Mouse (Mus musculus): ENCODE data around the gene Slc35f1.

The Slc35f1 gene

GRCm38 (mm10) chr10:52690334-52690991 lies at the start of gene Slc35f1:
Gene Slc35f1, plus strand, starts transcription at chr10:52690533.
- in situ Hi-C loops (cut with MseI, MboI), result no loop called here

- in situ Hi-C loops (cut with MseI, MboI), result no loop called here
Measured at GRCm38 (mm10) chr10:52671234-52671633, 19.1 kb upstream of the Slc35f1 start.

- in situ Hi-C loops (cut with MseI, MboI), result no loop called here
Measured at GRCm38 (mm10) chr10:52690992-52691731, 829 bp downstream of the Slc35f1 start.

- in situ Hi-C loops (cut with MseI, MboI), result no loop called here
Measured at GRCm38 (mm10) chr10:52703688-52704087, 13.4 kb downstream of the Slc35f1 start.

- in situ Hi-C loops (cut with MseI, MboI), result no loop called here
Measured at GRCm38 (mm10) chr10:52704101-52705051, 14.0 kb downstream of the Slc35f1 start.

GRCm38 (mm10) chr10:52709482-52709881 lies 19.1 kb downstream of the Slc35f1 start:
- in situ Hi-C loops (cut with MseI, MboI), result no loop called here

GRCm38 (mm10) chr10:52712166-52712565 lies 21.8 kb downstream of the Slc35f1 start:
- in situ Hi-C loops (cut with MseI, MboI), result no loop called here

- in situ Hi-C loops (cut with MseI, MboI), result no loop called here
Measured at GRCm38 (mm10) chr10:52714557-52714956, 24.2 kb downstream of the Slc35f1 start.

GRCm38 (mm10) chr10:52715146-52715545 lies 24.8 kb downstream of the Slc35f1 start:
- in situ Hi-C loops (cut with MseI, MboI), result no loop called here

GRCm38 (mm10) chr10:52718199-52718917 lies 28.0 kb downstream of the Slc35f1 start:
- in situ Hi-C loops (cut with MseI, MboI), result no loop called here

- in situ Hi-C loops (cut with MseI, MboI), result no loop called here
Measured at GRCm38 (mm10) chr10:52726674-52727073, 36.3 kb downstream of the Slc35f1 start.

GRCm38 (mm10) chr10:52742671-52743379 lies 52.5 kb downstream of the Slc35f1 start:
- in situ Hi-C loops (cut with MseI, MboI), result no loop called here

- in situ Hi-C loops (cut with MseI, MboI), result no loop called here
Measured at GRCm38 (mm10) chr10:52743831-52744230, 53.5 kb downstream of the Slc35f1 start.

GRCm38 (mm10) chr10:52748028-52748597 lies 57.8 kb downstream of the Slc35f1 start:
- in situ Hi-C loops (cut with MseI, MboI), result no loop called here

GRCm38 (mm10) chr10:52755949-52756679 lies 65.8 kb downstream of the Slc35f1 start:
- in situ Hi-C loops (cut with MseI, MboI), result no loop called here

GRCm38 (mm10) chr10:52757496-52758260 lies 67.3 kb downstream of the Slc35f1 start:
- in situ Hi-C loops (cut with MseI, MboI), result no loop called here

- in situ Hi-C loops (cut with MseI, MboI), result no loop called here
Measured at GRCm38 (mm10) chr10:52758589-52758988, 68.3 kb downstream of the Slc35f1 start.

GRCm38 (mm10) chr10:52760527-52760926 lies 70.2 kb downstream of the Slc35f1 start:
- in situ Hi-C loops (cut with MseI, MboI), result no loop called here

- in situ Hi-C loops (cut with MseI, MboI), result no loop called here
Measured at GRCm38 (mm10) chr10:52779926-52780485, 89.7 kb downstream of the Slc35f1 start.

Measured in mouse trophoblast stem cell (cell line).